Mouse (Mus musculus) midbrain, embryonic 12.5 days (tissue): Measurements from ENCODE around the gene Mapt. TPM values are rescaled to one million over a fixed set of nuclear protein-coding genes. Genes with fewer than 3 reads are reported as not detected.

ENCODE experiments used
- ATAC-seq: fragments of 200-750 bp; cut with Nextera tagmentation; 2 replicates; pipeline ENCODE4 v1.8.0; 2017; ENCODE audit warnings: low read depth, moderate TSS enrichment, moderate library complexity; ENCODE audit not compliant: low FRiP score
- H3K27ac ChIP-seq: fragments of 300-500 bp; sonication (generic); replicated peaks from 2 replicates; pipeline ENCODE4 v1.5.1; 2016; ENCODE audit warnings: mild to moderate bottlenecking
- H3K27me3 ChIP-seq: fragments of 300-500 bp; sonication (generic); 2 replicates; pipeline ENCODE4 v1.6.1; 2016; ENCODE audit warnings: mild to moderate bottlenecking
- H3K36me3 ChIP-seq: fragments of 300-500 bp; sonication (generic); 2 replicates; pipeline ENCODE4 v1.6.1; 2016
- H3K4me1 ChIP-seq: fragments of 300-500 bp; sonication (generic); 2 replicates; pipeline ENCODE4 v1.6.1; 2016
- H3K4me2 ChIP-seq: fragments of 300-500 bp; sonication (generic); replicated peaks from 2 replicates; pipeline ENCODE4 v1.6.1; 2016; ENCODE audit warnings: mild to moderate bottlenecking, moderate library complexity
- H3K4me3 ChIP-seq: fragments of 300-500 bp; sonication (generic); 2 replicates; pipeline ENCODE4 v1.5.1; 2016; ENCODE audit warnings: mild to moderate bottlenecking
- H3K9ac ChIP-seq: fragments of 300-500 bp; sonication (generic); replicated peaks from 2 replicates; pipeline ENCODE4 v1.6.1; 2016; ENCODE audit warnings: mild to moderate bottlenecking, moderate library complexity
- H3K9me3 ChIP-seq: fragments of 300-500 bp; sonication (generic); 2 replicates; pipeline ENCODE4 v1.6.1; 2016; ENCODE audit warnings: mild to moderate bottlenecking
- WGBS: fragments of 180-500 bp; shearing (Covaris S2); methylation state at CpG from one replicate; pipeline ENCODE4 v1.1.7; 2016; 5-methylcytosine and 5-hydroxymethylcytosine counted together
- polyA plus RNA-seq: library from polyadenylated mRNA; unstranded; fragments of >200 nt; fragmentation: Nextera tagmentation; extraction: Ambion mirVana; gene quantifications from 2 replicates; pipeline ENCODE4 v1.2.1, GENCODE M21; 2016

Gene Mapt
- polyA plus RNA-seq, 1 experiment from 2014 or later, result 169 TPM

DNA sequence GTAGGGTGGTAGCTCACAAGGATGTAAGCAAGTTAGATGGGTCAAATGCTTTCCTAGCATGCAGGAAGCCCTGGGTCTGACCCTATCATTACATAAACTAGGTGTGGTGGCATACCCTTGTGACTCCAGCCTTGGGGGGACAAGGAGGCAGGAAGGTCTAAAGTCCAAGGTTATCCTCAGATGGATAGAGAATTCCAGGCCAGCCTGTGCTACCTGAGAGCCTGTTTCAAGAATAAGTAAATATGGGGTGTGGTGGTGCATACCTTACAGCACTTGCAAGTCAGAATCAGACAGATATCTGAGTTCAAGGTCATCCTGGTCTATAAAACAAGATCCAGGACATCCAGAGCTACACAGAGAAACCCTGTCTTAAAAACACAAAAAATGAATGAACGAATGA, 96.3 kb downstream of the Mapt start:
- WGBS, result 96% methylated on average over 1 of the region's 1 CpGs
- ATAC-seq, result no peak
- H3K9ac ChIP-seq, result no peak overlapping the region

DNA sequence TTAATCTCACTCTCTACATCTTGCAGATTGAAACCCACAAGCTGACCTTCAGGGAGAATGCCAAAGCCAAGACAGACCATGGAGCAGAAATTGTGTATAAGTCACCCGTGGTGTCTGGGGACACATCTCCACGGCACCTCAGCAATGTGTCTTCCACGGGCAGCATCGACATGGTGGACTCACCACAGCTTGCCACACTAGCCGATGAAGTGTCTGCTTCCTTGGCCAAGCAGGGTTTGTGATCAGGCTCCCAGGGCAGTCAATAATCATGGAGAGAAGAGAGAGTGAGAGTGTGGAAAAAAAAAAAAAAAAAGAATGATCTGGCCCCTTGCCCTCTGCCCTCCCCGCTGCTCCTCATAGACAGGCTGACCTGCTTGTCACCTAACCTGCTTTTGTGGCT, 96.8 kb downstream of the Mapt start:
- no peak overlapping the region for H3K27ac ChIP-seq
- 82% methylated on average over 6 of the region's 6 CpGs for WGBS
- H3K4me1 ChIP-seq, result no peaks in the 10 kb centered on the region
- H3K4me3 ChIP-seq, result no peak overlapping the region
- H3K27me3 ChIP-seq, result no peaks in the 10 kb centered on the region
- no peak overlapping the region for H3K4me2 ChIP-seq
- no peak overlapping the region for H3K9ac ChIP-seq
- peaks cover 22% of the 10 kb centered on the region for H3K36me3 ChIP-seq
- no peak for ATAC-seq
- no peaks in the 10 kb centered on the region for H3K9me3 ChIP-seq

More for the DNA sequence above, 96.3 kb downstream of the Mapt start:
- Histone ChIP-seq H3K27me3 (no peaks in the 10 kb centered on the region), H3K4me1 (no peaks in the 10 kb centered on the region), H3K27ac (no peak overlapping the region), H3K9me3 (no peaks in the 10 kb centered on the region), H3K4me2 (no peak overlapping the region), H3K36me3 (peaks cover 18% of the 10 kb centered on the region), H3K4me3 (no peak overlapping the region)

DNA sequence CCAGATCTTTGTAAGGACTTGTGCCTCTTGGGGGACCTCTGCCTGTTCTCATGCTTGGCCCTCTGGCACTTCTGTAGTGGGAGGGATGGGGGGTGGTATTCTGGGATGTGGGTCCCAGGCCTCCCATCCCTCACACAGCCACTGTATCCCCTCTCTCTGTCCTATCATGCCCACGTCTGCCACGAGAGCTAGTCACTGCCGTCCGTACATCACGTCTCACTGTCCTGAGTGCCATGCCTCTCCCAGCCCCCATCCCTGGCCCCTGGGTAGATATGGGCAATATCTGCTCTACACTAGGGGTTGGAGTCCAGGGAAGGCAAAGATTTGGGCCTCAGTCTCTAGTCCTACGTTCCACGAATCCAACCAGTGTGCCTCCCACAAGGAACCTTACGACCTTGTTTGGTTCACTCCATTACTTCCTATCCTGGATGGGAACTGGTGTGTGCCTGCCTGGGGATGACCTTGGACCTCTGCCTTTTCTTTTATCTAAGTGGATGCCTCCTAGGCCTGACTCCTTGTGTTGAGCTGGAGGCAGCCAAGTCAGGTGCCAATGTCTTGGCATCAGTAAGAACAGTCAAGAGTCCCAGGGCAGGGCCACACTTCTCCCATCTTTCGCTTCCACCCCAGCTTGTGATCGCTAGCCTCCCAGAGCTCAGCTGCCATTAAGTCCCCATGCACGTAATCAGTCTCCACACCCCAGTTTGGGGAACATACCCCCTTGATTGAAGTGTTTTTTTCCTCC, 98.2 kb downstream of the Mapt start:
- 86% methylated on average over 11 of the region's 11 CpGs for WGBS
- Histone ChIP-seq H3K27ac (no peak overlapping the region), H3K36me3 (peaks cover 32% of the 10 kb centered on the region), H3K4me1 (no peaks in the 10 kb centered on the region), H3K9me3 (no peaks in the 10 kb centered on the region), H3K4me2 (no peak overlapping the region), H3K27me3 (no peaks in the 10 kb centered on the region), H3K4me3 (no peak overlapping the region), H3K9ac (no peak overlapping the region)
- no peak for ATAC-seq

DNA sequence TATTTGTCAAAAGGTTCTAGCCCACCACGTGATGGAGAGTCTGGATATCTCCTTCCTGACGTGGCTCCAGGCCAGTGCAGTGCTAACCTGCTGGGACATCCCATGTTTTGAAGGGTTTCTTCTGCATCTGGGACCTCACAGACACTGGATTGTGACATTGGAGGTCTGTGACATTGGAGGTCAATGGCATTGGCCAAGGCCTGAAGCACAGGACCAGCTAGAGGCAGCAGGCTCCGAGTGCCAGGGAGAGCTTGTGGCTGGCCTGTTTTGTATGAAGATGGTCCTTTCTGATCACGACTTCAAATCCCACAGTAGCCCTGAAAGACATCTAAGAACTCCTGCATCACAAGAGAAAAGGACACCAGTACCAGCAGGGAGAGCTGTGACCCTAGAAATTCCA, 99.0 kb downstream of the Mapt start:
- Histone ChIP-seq H3K36me3 (peaks cover 40% of the 10 kb centered on the region), H3K27ac (no peak overlapping the region)
- WGBS, result 90% methylated on average over 4 of the region's 4 CpGs

DNA sequence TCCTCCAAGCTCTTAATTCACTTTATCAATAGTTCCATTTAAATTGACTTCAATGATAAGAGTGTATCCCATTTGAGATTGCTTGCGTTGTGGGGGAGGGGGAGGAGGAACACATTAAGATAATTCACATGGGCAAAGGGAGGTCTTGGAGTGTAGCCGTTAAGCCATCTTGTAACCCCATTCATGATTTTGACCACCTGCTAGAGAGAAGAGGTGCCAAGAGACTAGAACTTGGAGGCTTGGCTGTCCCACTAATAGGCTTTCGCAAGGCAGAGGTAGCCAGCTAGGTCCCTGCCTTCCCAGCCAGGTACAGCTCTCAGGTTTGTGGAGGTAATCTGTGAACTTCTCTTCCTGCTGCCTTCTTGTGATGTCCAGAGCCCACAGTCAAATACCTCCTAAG, 100.0 kb downstream of the Mapt start:
- Histone ChIP-seq H3K4me1 (no peaks in the 10 kb centered on the region), H3K4me3 (no peak overlapping the region), H3K4me2 (no peak overlapping the region), H3K27me3 (no peaks in the 10 kb centered on the region), H3K9ac (no peak overlapping the region), H3K27ac (no peak overlapping the region), H3K9me3 (no peaks in the 10 kb centered on the region), H3K36me3 (peaks cover 51% of the 10 kb centered on the region)
- WGBS, result 96% methylated on average over 3 of the region's 3 CpGs
- no peak for ATAC-seq

More for the DNA sequence above, 99.0 kb downstream of the Mapt start:
- Histone ChIP-seq H3K4me3 (no peak overlapping the region), H3K4me2 (no peak overlapping the region), H3K9me3 (no peaks in the 10 kb centered on the region), H3K4me1 (no peaks in the 10 kb centered on the region), H3K9ac (no peak overlapping the region), H3K27me3 (no peaks in the 10 kb centered on the region)
- no peak for ATAC-seq

DNA sequence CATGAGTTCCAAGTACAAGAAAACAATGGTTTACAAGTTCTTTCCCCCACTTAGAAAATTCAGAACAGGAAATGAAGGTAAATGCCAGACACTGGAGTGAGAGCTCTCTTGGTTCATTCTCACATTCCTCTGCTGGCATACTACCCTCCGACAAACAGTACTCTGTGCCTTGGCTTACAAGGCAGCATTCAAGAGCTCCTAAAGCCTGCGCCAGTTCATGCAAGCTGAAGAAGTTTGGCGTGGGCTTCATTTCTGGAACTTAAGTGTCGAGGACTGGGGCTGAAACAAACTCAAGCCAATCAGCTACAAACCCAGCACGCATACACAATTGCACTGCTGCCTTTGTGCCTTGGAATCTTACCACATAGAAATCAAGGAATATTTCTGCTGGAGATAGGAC, 100.9 kb downstream of the Mapt start:
- no peaks in the 10 kb centered on the region for H3K9me3 ChIP-seq
- H3K9ac ChIP-seq, result no peak overlapping the region
- no peak overlapping the region for H3K4me2 ChIP-seq
- H3K27ac ChIP-seq, result no peak overlapping the region
- no peaks in the 10 kb centered on the region for H3K27me3 ChIP-seq
- H3K4me3 ChIP-seq, result no peak overlapping the region
- 90% methylated on average over 5 of the region's 5 CpGs for WGBS
- H3K36me3 ChIP-seq, result peaks cover 57% of the 10 kb centered on the region
- ATAC-seq, result no peak
- no peaks in the 10 kb centered on the region for H3K4me1 ChIP-seq

DNA sequence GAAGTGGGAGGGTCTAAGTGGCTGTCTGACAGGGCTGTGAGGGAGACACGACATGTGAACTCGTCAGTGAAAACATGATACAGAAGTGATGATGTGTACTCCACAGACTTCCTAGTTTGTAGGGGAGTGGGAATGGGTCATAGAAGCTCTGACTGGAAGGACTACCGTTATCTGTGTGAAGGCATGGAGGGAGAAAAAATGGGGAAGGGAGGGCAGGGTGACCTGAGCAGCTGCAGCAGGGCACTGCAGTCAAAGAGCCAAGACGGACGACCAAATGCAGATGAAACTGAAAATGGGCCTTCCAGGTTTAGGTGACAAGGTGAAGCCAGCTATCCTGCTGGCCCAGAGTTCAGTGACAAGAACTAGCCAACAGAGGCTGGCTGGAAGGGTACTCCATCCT, 102.9 kb downstream of the Mapt start:
- H3K4me2 ChIP-seq, result no peak overlapping the region
- WGBS, result 86% methylated on average over 5 of the region's 5 CpGs
- H3K4me1 ChIP-seq, result no peaks in the 10 kb centered on the region
- H3K9me3 ChIP-seq, result no peaks in the 10 kb centered on the region
- no peak for ATAC-seq
- peaks cover 66% of the 10 kb centered on the region for H3K36me3 ChIP-seq
- H3K27me3 ChIP-seq, result no peaks in the 10 kb centered on the region
- no peak overlapping the region for H3K4me3 ChIP-seq
- no peak overlapping the region for H3K27ac ChIP-seq
- no peak overlapping the region for H3K9ac ChIP-seq

DNA sequence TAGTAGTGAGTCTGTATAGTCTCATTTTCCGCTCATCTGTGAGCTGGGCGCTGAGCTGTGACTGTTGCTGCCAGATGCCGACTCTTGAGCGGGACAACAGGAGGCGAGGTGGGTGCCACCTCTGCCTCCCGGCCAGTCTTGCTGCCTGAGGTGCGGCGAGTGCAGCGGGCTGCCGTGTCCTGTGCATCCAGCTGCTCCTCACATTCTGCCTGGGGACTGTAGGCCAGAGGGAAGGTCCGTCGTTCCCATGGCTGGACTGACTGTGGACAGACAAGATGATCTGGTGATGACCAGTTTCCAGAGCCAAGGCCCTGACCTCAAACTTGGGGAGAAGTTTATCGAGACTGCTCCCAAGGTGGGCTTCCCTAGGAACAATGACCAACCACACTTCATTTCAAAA, 103.8 kb downstream of the Mapt start:
- 89% methylated on average over 13 of the region's 13 CpGs for WGBS
- no peaks in the 10 kb centered on the region for H3K4me1 ChIP-seq
- ATAC-seq, result no peak

DNA sequence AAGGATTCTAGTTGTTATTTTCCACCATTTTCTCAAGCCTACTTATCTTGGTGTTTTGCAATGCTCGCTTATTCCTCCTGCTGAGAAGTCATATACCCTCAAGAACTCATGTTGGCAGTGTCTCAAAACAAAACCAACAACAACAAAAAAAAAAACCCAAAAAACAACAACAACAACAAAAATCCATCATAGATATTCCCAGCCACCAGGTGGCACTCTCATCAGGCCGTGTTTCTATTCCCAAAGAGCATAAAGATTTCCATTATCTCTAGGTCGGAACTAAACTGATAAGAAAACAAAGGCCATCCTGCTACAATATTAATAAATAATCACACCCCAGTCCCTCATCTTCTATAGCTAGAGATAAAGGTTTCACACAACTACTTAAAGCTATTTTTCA, 115.7 kb downstream of the Mapt start:
- Histone ChIP-seq H3K9ac (no peak overlapping the region), H3K9me3 (no peaks in the 10 kb centered on the region), H3K4me2 (no peak overlapping the region), H3K36me3 (peaks cover 70% of the 10 kb centered on the region), H3K4me1 (no peaks in the 10 kb centered on the region), H3K27ac (no peak overlapping the region), H3K4me3 (no peak overlapping the region), H3K27me3 (no peaks in the 10 kb centered on the region)
- 76% methylated on average over 3 of the region's 3 CpGs for WGBS
- ATAC-seq, result no peak

More for the DNA sequence above, 103.8 kb downstream of the Mapt start:
- Histone ChIP-seq H3K27ac (no peak overlapping the region), H3K9me3 (no peaks in the 10 kb centered on the region), H3K4me2 (no peak overlapping the region), H3K4me3 (no peak overlapping the region), H3K9ac (no peak overlapping the region), H3K36me3 (peaks cover 73% of the 10 kb centered on the region), H3K27me3 (no peaks in the 10 kb centered on the region)

DNA sequence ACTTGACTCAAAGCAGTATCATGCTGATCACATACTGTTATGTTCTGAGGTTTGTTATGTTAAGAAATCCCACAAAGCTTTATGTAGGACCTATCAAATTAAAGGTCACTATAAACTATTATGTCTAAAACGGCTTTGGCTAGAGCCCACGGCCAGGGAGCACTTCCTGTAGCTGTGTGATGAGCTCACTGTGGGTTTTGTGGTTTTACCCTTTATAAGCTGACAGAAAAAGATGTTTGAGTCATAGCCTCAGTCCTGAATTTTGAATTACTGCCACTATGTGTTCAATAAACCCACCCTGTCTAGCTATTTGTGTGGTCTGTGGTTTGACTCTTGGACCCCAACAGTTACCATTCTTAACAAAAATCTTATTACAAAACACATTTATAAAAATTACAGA, 130.6 kb downstream of the Mapt start:
- H3K27me3 ChIP-seq, result no peaks in the 10 kb centered on the region
- H3K9me3 ChIP-seq, result no peaks in the 10 kb centered on the region
- H3K36me3 ChIP-seq, result peaks cover 11% of the 10 kb centered on the region
- H3K4me3 ChIP-seq, result no peak overlapping the region
- 74% methylated on average over 2 of the region's 2 CpGs for WGBS
- ATAC-seq, result no peak
- no peaks in the 10 kb centered on the region for H3K4me1 ChIP-seq
- no peak overlapping the region for H3K9ac ChIP-seq
- no peak overlapping the region for H3K27ac ChIP-seq
- H3K4me2 ChIP-seq, result no peak overlapping the region

DNA sequence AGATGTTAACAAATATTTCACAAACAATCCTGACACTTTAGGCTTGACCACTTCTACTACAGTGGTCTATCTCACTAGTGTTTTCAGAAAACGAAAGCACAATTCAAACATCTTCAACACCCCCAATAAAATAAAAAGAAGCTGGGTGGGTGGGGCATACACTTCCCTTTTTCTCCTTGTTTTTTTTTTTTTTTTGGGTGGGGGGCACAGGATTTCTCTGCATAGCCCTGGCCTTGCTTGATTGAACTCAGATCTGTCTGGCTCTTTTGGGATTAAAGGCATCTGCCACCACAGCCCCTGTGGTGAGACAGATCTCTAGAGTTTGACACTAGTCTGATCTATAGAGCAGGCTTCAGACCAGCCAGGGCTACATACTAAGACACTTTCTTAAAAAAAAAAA, 131.5 kb downstream of the Mapt start:
- Histone ChIP-seq H3K4me3 (no peak overlapping the region), H3K4me2 (no peak overlapping the region), H3K27ac (no peak overlapping the region), H3K27me3 (no peaks in the 10 kb centered on the region), H3K9ac (no peak overlapping the region), H3K4me1 (no peaks in the 10 kb centered on the region), H3K36me3 (0 out of 2 replicates have a peak, but pooled peaks cover 5% of the 10 kb centered on the region), H3K9me3 (no peaks in the 10 kb centered on the region)
- 94% methylated on average over 1 of the region's 1 CpGs for WGBS
- ATAC-seq, result no peak

DNA sequence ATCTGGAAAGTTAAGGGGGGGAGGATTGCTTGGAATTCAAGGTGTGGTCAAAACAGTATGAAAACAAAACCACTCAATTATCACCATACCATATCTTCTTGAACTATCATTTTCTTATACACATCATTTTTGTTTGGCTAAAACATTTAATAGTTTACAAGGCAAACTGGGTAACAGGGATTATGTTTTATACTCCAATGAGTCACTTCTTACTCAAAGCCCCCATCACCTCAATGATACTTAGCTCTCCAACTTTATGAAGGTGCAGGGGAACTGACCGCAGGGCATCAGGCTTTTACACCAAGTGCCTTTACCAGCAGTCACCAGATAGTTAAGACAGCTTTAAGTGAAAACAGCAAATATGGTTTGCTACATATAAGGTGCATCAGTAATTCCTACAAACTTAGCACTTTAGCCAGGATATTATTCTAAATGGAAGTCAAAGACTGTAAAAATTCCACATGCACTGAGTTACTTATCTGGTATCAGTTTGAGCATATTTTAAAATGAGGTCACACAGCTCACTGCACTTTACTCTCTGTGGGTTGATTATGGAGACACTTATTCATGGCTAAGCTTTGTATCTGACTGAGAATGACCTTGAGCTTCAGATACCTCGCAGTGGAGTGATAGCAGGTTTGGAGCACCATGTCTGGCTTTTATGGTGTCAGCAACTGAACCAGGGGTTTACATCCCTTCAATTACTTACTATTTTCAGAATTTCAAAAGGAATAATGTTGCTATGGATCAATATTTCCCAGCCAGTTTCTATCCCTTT, 132.8 kb downstream of the Mapt start:
- ATAC-seq, result no peak
- H3K9ac ChIP-seq, result no peak overlapping the region
- H3K4me1 ChIP-seq, result no peaks in the 10 kb centered on the region
- H3K4me3 ChIP-seq, result no peak overlapping the region
- H3K27ac ChIP-seq, result no peak overlapping the region
- WGBS, result 87% methylated on average over 2 of the region's 2 CpGs
- H3K36me3 ChIP-seq, result peaks cover 15% of the 10 kb centered on the region; the same call in 1 of the 2 replicates
- H3K9me3 ChIP-seq, result no peaks in the 10 kb centered on the region
- no peaks in the 10 kb centered on the region for H3K27me3 ChIP-seq
- H3K4me2 ChIP-seq, result no peak overlapping the region
